Mouse (Mus musculus): ENCODE measurements at regions not wholly inside any gene's neighbourhood (a gene's known extent, or its start where the extent isn't known, plus 50 kb on each side); places are given as distances from the start of the nearest gene placed in this dataset.
"Not testable (repeated sequence)": the region's sequence is repeated elsewhere in the genome, so short reads cannot be mapped to it uniquely, and the experiment has no call there.

GRCm38 (mm10) chr4:153160115-153160514 is 322.5 kb downstream of the Ajap1 start:
- DNase-seq (ENCODE audit: low spot score in 2 of 2) = no peak

GRCm38 (mm10) chr4:153157572-153157971 is 325.0 kb downstream of the Ajap1 start:
- DNase-seq (ENCODE audit: low spot score in 2 of 2) = no peak

GRCm38 (mm10) chr4:153152923-153153322 is 329.7 kb downstream of the Ajap1 start:
- DNase-seq (ENCODE audit: low spot score in 2 of 2) = not testable (repeated sequence)

GRCm38 (mm10) chr4:153133147-153133546 is 349.5 kb downstream of the Ajap1 start:
- DNase-seq (ENCODE audit: low spot score in 2 of 2) = no peak

GRCm38 (mm10) chr4:153129345-153129744 is 353.3 kb downstream of the Ajap1 start:
- no peak for DNase-seq (ENCODE audit: low spot score in 2 of 2)

GRCm38 (mm10) chr4:153128162-153128561 is 354.4 kb downstream of the Ajap1 start:
- no peak for DNase-seq (ENCODE audit: low spot score in 2 of 2)

- no peak for DNase-seq (ENCODE audit: low spot score in 2 of 2)
These were observed 362.1 kb downstream of the Ajap1 start for GRCm38 (mm10) chr4:153120480-153120879.

- DNase-seq (ENCODE audit: low spot score in 2 of 2) = no peak
These were observed 362.9 kb downstream of the Ajap1 start for GRCm38 (mm10) chr4:153119647-153120102.

- DNase-seq (ENCODE audit: low spot score in 2 of 2) = no peak
These were observed 363.6 kb downstream of the Ajap1 start for GRCm38 (mm10) chr4:153118824-153119646.

- no peak for DNase-seq (ENCODE audit: low spot score in 2 of 2)
These were observed 367.6 kb downstream of the Ajap1 start for GRCm38 (mm10) chr4:153114998-153115397.

GRCm38 (mm10) chr4:153113577-153113976 is 369.0 kb downstream of the Ajap1 start:
- DNase-seq (ENCODE audit: low spot score in 2 of 2) = no peak

GRCm38 (mm10) chr4:153110291-153110746 is 372.3 kb downstream of the Ajap1 start:
- DNase-seq (ENCODE audit: low spot score in 2 of 2) = peak; percentile 1

- DNase-seq (ENCODE audit: low spot score in 2 of 2) = no peak
These were observed 384.0 kb downstream of the Ajap1 start for GRCm38 (mm10) chr4:153098591-153098990.

GRCm38 (mm10) chr4:153097601-153098000 is 385.0 kb downstream of the Ajap1 start:
- no peak for DNase-seq (ENCODE audit: low spot score in 2 of 2)

- DNase-seq (ENCODE audit: low spot score in 2 of 2) = no peak
These were observed 389.5 kb downstream of the Ajap1 start for GRCm38 (mm10) chr4:153093129-153093528.

GRCm38 (mm10) chr4:153082166-153082565 is 400.4 kb downstream of the Ajap1 start:
- no peak for DNase-seq (ENCODE audit: low spot score in 2 of 2)

- DNase-seq (ENCODE audit: low spot score in 2 of 2) = no peak
These were observed 408.0 kb downstream of the Ajap1 start for GRCm38 (mm10) chr4:153074590-153074989.

- DNase-seq (ENCODE audit: low spot score in 2 of 2) = no peak
These were observed 412.3 kb downstream of the Ajap1 start for GRCm38 (mm10) chr4:153070190-153070745.

GRCm38 (mm10) chr4:153068484-153069033 is 414.1 kb downstream of the Ajap1 start:
- no peak for DNase-seq (ENCODE audit: low spot score in 2 of 2)

- DNase-seq (ENCODE audit: low spot score in 2 of 2) = no peak
These were observed 418.5 kb downstream of the Ajap1 start for GRCm38 (mm10) chr4:153064021-153064605.

GRCm38 (mm10) chr4:153063402-153063801 is 419.2 kb downstream of the Ajap1 start:
- DNase-seq (ENCODE audit: low spot score in 2 of 2) = no peak

- DNase-seq (ENCODE audit: low spot score in 2 of 2) = no peak
These were observed 424.5 kb downstream of the Ajap1 start for GRCm38 (mm10) chr4:153058152-153058551.

All from heart, adult 9 months (tissue).